Mouse (Mus musculus) embryonic facial prominence, embryonic 11.5 days (tissue): Measurements from ENCODE around the gene Olfml2a. TPM values are rescaled to one million over a fixed set of nuclear protein-coding genes. Genes with fewer than 3 reads are reported as not detected.

Experiments used
- ATAC-seq: fragments of 200-750 bp; cut with Nextera tagmentation; replicated peaks from 2 replicates; pipeline ENCODE4 v1.8.0; 2017; ENCODE audit warnings: low read depth; ENCODE audit not compliant: insufficient number of reproducible peaks, low FRiP score, low TSS enrichment
- DNase-seq: peaks from one replicate; pipeline ENCODE4 v3.0.0-alpha.2; 2015; ENCODE audit warnings: low spot score
- H3K27ac ChIP-seq: fragments of 300-500 bp; sonication (generic); replicated peaks from 2 replicates; pipeline ENCODE4 v1.5.1; 2014; ENCODE audit warnings: mild to moderate bottlenecking, low read depth, low read length, control low read depth
- H3K27me3 ChIP-seq: fragments of 300-500 bp; sonication (generic); 2 replicates; pipeline ENCODE4 v1.6.1; 2014; ENCODE audit warnings: mild to moderate bottlenecking, low read length, moderate library complexity, mixed read lengths; ENCODE audit not compliant: control insufficient read depth, insufficient read depth
- H3K36me3 ChIP-seq: fragments of 300-500 bp; sonication (generic); replicated peaks from 2 replicates; pipeline ENCODE4 v1.6.1; 2014; ENCODE audit warnings: low read depth, mild to moderate bottlenecking, low read length, moderate library complexity, mixed read lengths; ENCODE audit not compliant: control insufficient read depth, insufficient read depth
- H3K4me1 ChIP-seq: fragments of 300-500 bp; sonication (generic); 2 replicates; pipeline ENCODE4 v1.6.1; 2014; ENCODE audit warnings: low read length, mixed read lengths; ENCODE audit not compliant: control insufficient read depth, insufficient read depth
- H3K4me2 ChIP-seq: fragments of 300-500 bp; sonication (generic); 2 replicates; pipeline ENCODE4 v1.6.1; 2014; ENCODE audit warnings: low read depth, mild to moderate bottlenecking, control low read depth, low read length, moderate library complexity
- H3K4me3 ChIP-seq: fragments of 300-500 bp; sonication (generic); 2 replicates; pipeline ENCODE4 v1.5.1; 2014; ENCODE audit warnings: low read depth, low read length, control low read depth
- H3K9ac ChIP-seq: fragments of 300-500 bp; sonication (generic); replicated peaks from 2 replicates; pipeline ENCODE4 v1.6.1; 2014; ENCODE audit warnings: mild to moderate bottlenecking, control low read depth, low read length
- H3K9me3 ChIP-seq: fragments of 300-500 bp; sonication (generic); replicated peaks from 2 replicates; pipeline ENCODE4 v1.6.1; 2016; ENCODE audit warnings: mild to moderate bottlenecking, low read length, inconsistent platforms, mixed read lengths; ENCODE audit not compliant: control insufficient read depth
- WGBS: fragments of 180-500 bp; shearing (Covaris S2); extraction: QIAGEN DNeasy Blood & Tissue Kit; methylation state at CpG from one replicate; pipeline ENCODE4 v1.1.7; 2014; 5-methylcytosine and 5-hydroxymethylcytosine counted together
- polyA plus RNA-seq: library from polyadenylated mRNA; unstranded; fragments of >200 nt; fragmentation: Nextera tagmentation; extraction: Ambion mirVana; gene quantifications from 2 replicates; pipeline ENCODE4 v1.2.1, GENCODE M21; 2014

Gene Olfml2a
- polyA plus RNA-seq: 2.3 and 2.5 TPM in 2 replicates

DNA sequence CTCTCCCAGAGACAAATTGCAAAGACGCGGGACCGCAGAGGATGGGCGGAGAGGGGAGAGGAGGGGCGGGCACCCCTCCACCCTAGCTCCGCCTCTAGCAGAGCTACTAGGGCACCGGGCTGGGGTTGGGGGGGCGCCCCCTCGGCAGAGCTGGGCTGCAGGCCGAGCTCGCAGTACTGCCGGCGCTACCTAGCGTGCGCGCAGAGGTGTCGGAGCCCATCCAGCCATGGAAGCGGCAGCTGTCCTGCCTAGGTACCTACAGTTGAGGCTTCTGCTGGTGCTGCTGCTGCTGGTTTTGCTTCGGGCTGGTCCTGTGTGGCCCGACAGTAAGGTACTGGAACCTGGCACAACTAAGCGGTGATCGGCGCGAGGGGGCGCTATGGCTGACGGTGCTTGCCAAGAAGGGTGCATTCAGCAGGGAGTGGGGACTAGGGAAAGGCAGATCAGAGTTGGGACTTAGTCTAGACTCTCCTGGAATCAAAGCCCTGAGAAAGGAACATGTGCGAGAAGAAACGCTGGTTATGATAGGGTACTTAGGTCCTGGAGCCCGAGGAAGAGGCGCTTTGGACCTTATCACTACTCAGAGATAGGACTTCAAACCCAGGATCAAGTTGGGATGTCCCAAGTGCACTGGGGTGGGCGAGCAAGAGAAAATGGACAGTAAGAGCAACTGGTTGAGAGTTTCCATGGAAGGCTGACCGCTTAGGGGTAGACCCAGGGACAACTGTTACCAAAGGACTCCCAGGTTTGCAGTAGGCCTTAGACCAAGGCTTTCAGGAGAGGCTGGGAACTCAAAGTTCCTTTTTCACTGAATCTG is at the start of gene Olfml2a:
Gene Olfml2a, plus strand, starts transcription at position 128 of the 817 bp plus-strand sequence.
- H3K4me2 ChIP-seq: peak within 1 kb of the TSS; percentile 86
- ATAC-seq (peak; percentile 77), DNase-seq (peak; percentile 78)
- H3K4me3 ChIP-seq: peak within 1 kb of the TSS; percentile 39
- peak within 1 kb of the TSS; percentile 65 for H3K9ac ChIP-seq
- 9% methylated on average over 30 of the region's 32 CpGs for WGBS
- H3K27ac ChIP-seq: no peak within 1 kb of the TSS
- no peaks in the 10 kb centered on the region for H3K36me3 ChIP-seq
- H3K27me3 ChIP-seq: no peaks in the 10 kb centered on the region; the same call in 1 of the 2 replicates
- peaks cover 7% of the 10 kb centered on the region; the same call in 1 of the 2 replicates for H3K4me1 ChIP-seq
- H3K9me3 ChIP-seq: no peaks in the 10 kb centered on the region

GRCm38 (mm10) chr2:38902866-38903265 is 28.9 kb upstream of the Olfml2a start:
- Histone ChIP-seq H3K4me1 (no peaks in the 10 kb centered on the region), H3K9ac (no peak overlapping the region), H3K27ac (no peak overlapping the region), H3K4me2 (no peak overlapping the region), H3K36me3 (no peaks in the 10 kb centered on the region; the same call in 1 of the 2 replicates), H3K9me3 (no peaks in the 10 kb centered on the region), H3K4me3 (no peak overlapping the region), H3K27me3 (no peaks in the 10 kb centered on the region)
- ATAC-seq: no peak
- no peak for DNase-seq

GRCm38 (mm10) chr2:38904290-38904689 is 27.5 kb upstream of the Olfml2a start:
- H3K4me2 ChIP-seq: no peak overlapping the region
- no peaks in the 10 kb centered on the region for H3K4me1 ChIP-seq
- ATAC-seq (no peak), DNase-seq (no peak)
- H3K4me3 ChIP-seq: no peak overlapping the region
- H3K9me3 ChIP-seq: no peaks in the 10 kb centered on the region
- no peaks in the 10 kb centered on the region; the same call in 1 of the 2 replicates for H3K36me3 ChIP-seq
- H3K9ac ChIP-seq: no peak overlapping the region
- H3K27me3 ChIP-seq: no peaks in the 10 kb centered on the region
- 94% methylated on average over 1 of the region's 1 CpGs for WGBS
- no peak overlapping the region for H3K27ac ChIP-seq

DNA sequence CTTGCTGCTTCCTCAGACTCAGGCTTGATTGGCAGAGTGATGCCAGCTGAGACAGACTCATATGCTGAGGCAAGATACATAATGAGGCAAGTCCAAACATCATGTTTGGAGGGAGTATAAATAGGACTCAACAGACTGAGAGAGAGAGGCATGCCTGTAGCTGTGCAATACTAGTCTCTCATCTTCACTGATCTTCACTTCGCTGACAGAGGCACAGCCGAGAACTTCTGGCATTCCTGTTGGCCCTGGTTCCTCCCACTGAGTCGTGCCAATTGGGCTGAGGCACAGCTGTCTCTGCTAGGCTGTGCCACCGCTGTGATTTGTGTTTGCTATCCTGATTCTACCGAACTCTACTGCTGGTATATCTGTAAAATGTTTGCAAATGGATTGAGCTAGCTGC is 25.7 kb upstream of the Olfml2a start:
- WGBS: 81% methylated on average over 5 of the region's 5 CpGs
- no peak overlapping the region for H3K4me2 ChIP-seq

DNA sequence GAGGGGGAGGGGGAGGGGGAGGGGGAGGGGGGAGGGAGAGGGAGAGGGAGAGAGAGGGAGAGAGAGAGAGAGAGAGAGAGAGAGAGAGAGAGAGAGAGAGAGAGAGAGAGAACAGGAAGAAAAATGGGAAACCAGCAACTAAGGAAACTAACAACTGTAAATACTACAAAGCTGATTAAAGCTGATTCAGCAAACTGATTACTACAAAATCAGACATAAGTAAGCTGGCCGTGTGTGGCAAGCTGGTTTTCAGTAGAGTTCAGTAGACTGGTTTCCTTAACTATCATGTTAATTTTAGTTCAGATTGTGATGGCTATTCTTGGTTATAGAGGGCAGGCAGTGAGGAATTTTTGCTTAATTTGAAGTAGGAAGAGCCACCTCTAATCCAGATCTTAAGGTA is 23.2 kb upstream of the Olfml2a start:
- DNase-seq: no peak
- Histone ChIP-seq H3K9me3 (no peaks in the 10 kb centered on the region), H3K27ac (no peak overlapping the region), H3K4me3 (no peak overlapping the region), H3K36me3 (no peaks in the 10 kb centered on the region; the same call in 1 of the 2 replicates), H3K27me3 (no peaks in the 10 kb centered on the region), H3K9ac (no peak overlapping the region), H3K4me1 (no peaks in the 10 kb centered on the region), H3K4me2 (no peak overlapping the region)
- ATAC-seq: no peak
- WGBS: 64% methylated on average over 1 of the region's 1 CpGs

More for the DNA sequence above, 25.7 kb upstream of the Olfml2a start:
- H3K9ac ChIP-seq: no peak overlapping the region
- ATAC-seq (no peak), DNase-seq (no peak)
- H3K36me3 ChIP-seq: no peaks in the 10 kb centered on the region; the same call in 1 of the 2 replicates
- H3K27ac ChIP-seq: no peak overlapping the region
- H3K27me3 ChIP-seq: no peaks in the 10 kb centered on the region
- H3K4me3 ChIP-seq: no peak overlapping the region
- no peaks in the 10 kb centered on the region for H3K4me1 ChIP-seq
- H3K9me3 ChIP-seq: no peaks in the 10 kb centered on the region

DNA sequence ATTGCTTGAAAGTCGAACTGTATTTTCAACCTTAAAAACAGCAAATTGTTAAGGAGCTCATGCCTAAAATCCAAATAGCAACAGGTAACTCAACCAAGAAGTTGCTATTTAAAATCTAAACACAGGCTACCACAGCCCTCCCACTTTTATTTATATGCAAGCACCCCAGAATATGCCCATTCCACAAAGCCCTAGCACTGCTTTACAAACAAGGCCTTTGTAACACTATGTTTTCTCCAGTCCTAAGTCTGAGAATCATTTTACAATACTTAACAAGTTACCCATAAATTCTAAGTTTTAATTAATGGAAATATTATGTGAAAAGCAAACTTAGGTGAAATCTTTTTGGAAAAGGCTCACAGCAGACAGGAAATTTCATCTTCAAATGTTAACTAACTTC is 17.3 kb upstream of the Olfml2a start:
- H3K36me3 ChIP-seq: no peaks in the 10 kb centered on the region
- no peaks in the 10 kb centered on the region for H3K4me1 ChIP-seq
- no peak overlapping the region for H3K27ac ChIP-seq
- H3K27me3 ChIP-seq: no peaks in the 10 kb centered on the region
- ATAC-seq (no peak), DNase-seq (no peak)
- H3K4me2 ChIP-seq: no peak overlapping the region
- H3K4me3 ChIP-seq: no peak overlapping the region
- no peak overlapping the region for H3K9ac ChIP-seq
- WGBS: 38% methylated on average over 1 of the region's 1 CpGs
- H3K9me3 ChIP-seq: no peaks in the 10 kb centered on the region

DNA sequence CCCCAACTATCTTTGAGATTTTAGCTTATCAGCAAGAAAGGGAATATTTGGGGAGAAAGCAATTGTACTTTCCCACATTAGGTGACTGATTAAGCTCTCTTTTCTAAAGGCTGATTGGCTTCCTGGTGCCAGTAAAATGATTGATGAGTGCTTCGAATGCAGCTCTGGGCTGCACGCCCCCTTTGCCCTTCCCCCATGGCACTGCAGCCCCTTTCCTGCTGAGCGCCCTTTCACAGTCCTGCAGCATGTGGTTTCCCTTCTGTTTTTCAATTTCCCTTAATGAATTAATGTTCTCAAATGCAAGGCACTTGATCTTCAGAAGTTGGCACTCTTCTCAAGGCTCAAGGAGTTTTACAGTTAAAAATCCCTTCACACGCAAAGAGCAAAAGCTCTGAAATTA is 16.8 kb upstream of the Olfml2a start:
- Histone ChIP-seq H3K36me3 (no peaks in the 10 kb centered on the region), H3K27me3 (no peaks in the 10 kb centered on the region), H3K4me3 (no peak overlapping the region), H3K4me2 (no peak overlapping the region), H3K9ac (no peak overlapping the region), H3K9me3 (no peaks in the 10 kb centered on the region), H3K4me1 (no peaks in the 10 kb centered on the region), H3K27ac (no peak overlapping the region)
- WGBS: 15% methylated on average over 4 of the region's 4 CpGs
- no peak for ATAC-seq
- no peak for DNase-seq

DNA sequence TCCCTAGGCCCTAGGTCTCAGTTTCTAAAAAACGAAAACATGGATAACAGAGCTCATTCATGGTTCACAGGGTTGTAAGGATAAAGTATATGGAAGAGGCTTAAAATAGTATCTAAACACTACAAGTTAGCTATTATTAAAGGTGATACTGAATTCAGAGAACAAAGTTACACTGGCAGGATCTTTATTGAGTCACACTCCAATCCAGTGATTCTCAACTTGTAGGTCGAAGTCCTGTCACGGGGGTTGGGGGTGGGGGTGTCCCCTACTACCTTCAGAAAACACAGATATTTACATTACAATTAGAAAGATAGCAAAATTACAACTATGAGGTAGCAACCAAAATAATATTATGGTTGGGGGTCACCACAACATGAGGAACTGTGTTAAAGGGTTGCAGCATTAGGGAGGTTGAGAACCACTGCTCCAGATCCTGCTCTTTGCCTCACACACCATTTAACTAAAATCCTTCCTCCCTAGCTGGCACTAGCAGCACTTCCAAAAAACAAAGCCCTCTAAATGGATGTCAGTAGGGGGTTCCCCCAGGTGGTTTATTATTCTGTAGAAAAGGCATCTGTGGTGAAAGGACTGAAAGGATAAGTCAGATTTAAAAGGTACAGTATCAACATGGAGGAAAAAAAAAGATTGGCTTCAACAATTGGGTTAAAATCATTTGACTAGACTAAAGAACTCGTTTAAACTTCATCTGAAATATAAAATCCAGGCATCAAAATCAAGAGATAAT is 14.7 kb upstream of the Olfml2a start:
- Histone ChIP-seq H3K9me3 (no peaks in the 10 kb centered on the region), H3K4me1 (no peaks in the 10 kb centered on the region), H3K9ac (no peak overlapping the region), H3K4me2 (no peak overlapping the region), H3K4me3 (no peak overlapping the region), H3K36me3 (no peaks in the 10 kb centered on the region), H3K27ac (no peak overlapping the region), H3K27me3 (no peaks in the 10 kb centered on the region)
- ATAC-seq (no peak), DNase-seq (no peak)
- 26% methylated on average over 4 of the region's 4 CpGs for WGBS
